Mouse (Mus musculus) ovary, postnatal 36 days (tissue): Measurements from ENCODE around the gene Acly.

Experiments used
- DNase-seq: peaks from one replicate; pipeline ENCODE4 v3.0.0; 2022; ENCODE audit warnings: low spot score, mixed read lengths

Acly gene

GRCm38 (mm10) chr11:100527458-100528374 lies at the start of gene Acly:
Acly (minus strand) TSS chr11:100528000.
- peak; percentile 99 for DNase-seq

GRCm38 (mm10) chr11:100576256-100576655 lies 48.5 kb upstream of the Acly start:
- no peak for DNase-seq

GRCm38 (mm10) chr11:100575484-100575855 lies 47.7 kb upstream of the Acly start:
- DNase-seq = no peak

GRCm38 (mm10) chr11:100574708-100575483 lies 47.1 kb upstream of the Acly start, which contains the start of gene Cnp:
Cnp (plus strand) TSS chr11:100574904.
- peak; percentile 83 for DNase-seq

GRCm38 (mm10) chr11:100574188-100574587 lies 46.4 kb upstream of the Acly start:
- DNase-seq = no peak

- no peak for DNase-seq
Measured at GRCm38 (mm10) chr11:100571202-100571567, 43.4 kb upstream of the Acly start.

- peak; percentile 46 for DNase-seq
Measured at GRCm38 (mm10) chr11:100570430-100571201, 42.8 kb upstream of the Acly start.

- DNase-seq = no peak
Measured at GRCm38 (mm10) chr11:100569789-100570188, 42.0 kb upstream of the Acly start.

- DNase-seq = no peak
Measured at GRCm38 (mm10) chr11:100568692-100569091, 40.9 kb upstream of the Acly start.

GRCm38 (mm10) chr11:100567815-100568245 lies 40.0 kb upstream of the Acly start:
- DNase-seq = no peak

- no peak for DNase-seq
Measured at GRCm38 (mm10) chr11:100567229-100567628, 39.4 kb upstream of the Acly start.

GRCm38 (mm10) chr11:100564703-100565102 lies 36.9 kb upstream of the Acly start:
- no peak for DNase-seq

- no peak for DNase-seq
Measured at GRCm38 (mm10) chr11:100564297-100564696, 36.5 kb upstream of the Acly start.

GRCm38 (mm10) chr11:100561748-100562147 lies 33.9 kb upstream of the Acly start:
- DNase-seq = no peak

- DNase-seq = no peak
Measured at GRCm38 (mm10) chr11:100559476-100559875, 31.7 kb upstream of the Acly start.

- DNase-seq = no peak
Measured at GRCm38 (mm10) chr11:100557563-100557962, 29.8 kb upstream of the Acly start.

GRCm38 (mm10) chr11:100555583-100555982 lies 27.8 kb upstream of the Acly start:
- peak; percentile 47 for DNase-seq

GRCm38 (mm10) chr11:100552842-100553241 lies 25.0 kb upstream of the Acly start:
- DNase-seq = no peak

GRCm38 (mm10) chr11:100550101-100550500 lies 22.3 kb upstream of the Acly start:
- no peak for DNase-seq

- DNase-seq = no peak
Measured at GRCm38 (mm10) chr11:100549466-100549865, 21.7 kb upstream of the Acly start.

- no peak for DNase-seq
Measured at GRCm38 (mm10) chr11:100548141-100548540, 20.3 kb upstream of the Acly start.

GRCm38 (mm10) chr11:100546955-100547354 lies 19.2 kb upstream of the Acly start:
- no peak for DNase-seq
